Mouse (Mus musculus) heart, embryonic 14.5 days (tissue): ENCODE measurements around the gene Cacfd1. TPM values are rescaled to one million over a fixed set of nuclear protein-coding genes. Genes with fewer than 3 reads are reported as not detected.

Experiments
- polyA plus RNA-seq: library from polyadenylated mRNA; unstranded; fragments of >200 nt; fragmentation: Nextera tagmentation; extraction: Ambion mirVana; gene quantifications from 2 replicates; pipeline ENCODE4 v1.2.1, GENCODE M21; 2014

The Cacfd1 gene
- polyA plus RNA-seq, 1 experiment from 2014 or later = 38.5 TPM

Other genes with a start within 250 kb of the Cacfd1 start
- gene Abo, start 144.9 kb upstream of the Cacfd1 start, polyA plus RNA-seq = not detected in 2 replicates
- 7.6 and 9.6 TPM in 2 replicates for gene Surf6, start 107.0 kb upstream of the Cacfd1 start, polyA plus RNA-seq
- 34.3 and 38.2 TPM in 2 replicates for gene Med22, start 99.2 kb upstream of the Cacfd1 start, polyA plus RNA-seq
- 410 and 428 TPM in 2 replicates for gene Rpl7a, start 99.2 kb upstream of the Cacfd1 start, polyA plus RNA-seq
- gene Surf2, start 93.6 kb upstream of the Cacfd1 start, polyA plus RNA-seq = 26.2 and 28.4 TPM in 2 replicates
- gene Surf1, start 93.4 kb upstream of the Cacfd1 start, polyA plus RNA-seq = 44.8 and 48.4 TPM in 2 replicates
- 162 and 171 TPM in 2 replicates for gene Surf4, start 76.0 kb upstream of the Cacfd1 start, polyA plus RNA-seq
- gene Stkld1, start 75.9 kb upstream of the Cacfd1 start, polyA plus RNA-seq = not detected in 2 replicates
- gene Rexo4, start 45.5 kb upstream of the Cacfd1 start, polyA plus RNA-seq = 24.7 and 25.0 TPM in 2 replicates
- not detected in 2 replicates for gene Adamts13, start 36.5 kb upstream of the Cacfd1 start, polyA plus RNA-seq
- gene Slc2a6, start 18.1 kb downstream of the Cacfd1 start, polyA plus RNA-seq = 0.24 TPM in 1 of 2 replicates, not detected in the other
- 0.22 TPM in 1 of 2 replicates, not detected in the other for gene Mymk, start 62.3 kb downstream of the Cacfd1 start, polyA plus RNA-seq
- gene Adamtsl2, start 69.5 kb downstream of the Cacfd1 start, polyA plus RNA-seq = 12.6 and 15.0 TPM in 2 replicates
- gene Fam163b, start 132.6 kb downstream of the Cacfd1 start, polyA plus RNA-seq = 0.66 and 0.70 TPM in 2 replicates
- gene Dbh, start 155.3 kb downstream of the Cacfd1 start, polyA plus RNA-seq = 0.55 and 1.8 TPM in 2 replicates
- gene Sardh, start 238.4 kb downstream of the Cacfd1 start, polyA plus RNA-seq = 19.0 and 21.6 TPM in 2 replicates